Mouse (Mus musculus): ENCODE measurements around the gene Adamts7. TPM values are rescaled to one million over a fixed set of nuclear protein-coding genes. Genes with fewer than 3 reads are reported as not detected.
A peak's percentile ranks its signal among the peaks of the same experiment; 100 is the strongest.

Gene Adamts7
- 1 to 10 TPM; 4.6 to 6.9 TPM for total RNA-seq (2021)
- long read RNA-seq, experiment 1: 0 reads
- long read RNA-seq, experiment 2: 0 reads

DNA sequence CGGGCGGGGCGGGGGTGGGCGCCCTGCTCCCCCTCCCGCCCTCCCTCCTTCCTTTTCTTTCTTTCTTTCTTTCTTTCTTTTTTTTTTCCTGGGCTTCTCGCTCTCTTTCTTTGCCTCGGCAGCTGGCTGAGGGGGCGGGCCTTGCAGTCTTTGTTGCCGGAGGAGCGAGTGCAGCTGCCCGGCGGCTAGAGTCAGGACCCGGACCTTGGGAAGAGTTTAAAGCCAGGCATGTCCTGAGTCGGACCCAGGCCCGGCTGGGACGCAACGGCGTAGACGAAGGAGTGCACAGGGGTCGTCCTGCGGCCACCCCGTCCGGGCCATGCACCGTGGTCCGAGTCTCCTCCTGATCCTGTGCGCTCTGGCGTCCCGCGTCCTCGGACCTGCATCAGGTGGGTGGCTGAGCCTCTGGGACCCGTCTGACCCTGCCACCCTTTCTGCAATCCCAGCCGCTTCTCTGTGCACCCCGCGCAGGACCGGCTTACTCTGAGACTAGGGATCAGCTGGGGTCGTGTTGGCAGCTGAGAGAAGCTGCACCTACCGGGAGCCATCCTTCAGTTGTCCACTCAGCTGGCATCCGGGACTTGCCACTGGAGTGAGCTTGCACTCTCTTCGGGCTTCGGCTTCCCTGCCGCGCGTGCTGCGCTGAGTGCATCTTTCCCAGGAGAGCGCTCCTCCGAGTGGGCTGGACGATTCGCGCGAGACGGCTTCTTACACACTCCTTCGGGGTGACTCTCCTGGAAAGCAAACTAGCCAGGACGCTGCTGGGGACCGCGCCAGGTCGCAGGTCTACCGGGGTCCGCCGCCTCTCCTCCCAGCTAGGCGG is at the start of gene Adamts7:
Gene Adamts7 (plus strand): TSS at position 144 of the 823 bp plus-strand sequence.
- DNase-seq: peak; percentile 56 to 60

- DNase-seq: peak; percentile 22 to 40
Measured at GRCm38 (mm10) chr9:90113151-90113550, 49.7 kb upstream of the Adamts7 start.

DNA sequence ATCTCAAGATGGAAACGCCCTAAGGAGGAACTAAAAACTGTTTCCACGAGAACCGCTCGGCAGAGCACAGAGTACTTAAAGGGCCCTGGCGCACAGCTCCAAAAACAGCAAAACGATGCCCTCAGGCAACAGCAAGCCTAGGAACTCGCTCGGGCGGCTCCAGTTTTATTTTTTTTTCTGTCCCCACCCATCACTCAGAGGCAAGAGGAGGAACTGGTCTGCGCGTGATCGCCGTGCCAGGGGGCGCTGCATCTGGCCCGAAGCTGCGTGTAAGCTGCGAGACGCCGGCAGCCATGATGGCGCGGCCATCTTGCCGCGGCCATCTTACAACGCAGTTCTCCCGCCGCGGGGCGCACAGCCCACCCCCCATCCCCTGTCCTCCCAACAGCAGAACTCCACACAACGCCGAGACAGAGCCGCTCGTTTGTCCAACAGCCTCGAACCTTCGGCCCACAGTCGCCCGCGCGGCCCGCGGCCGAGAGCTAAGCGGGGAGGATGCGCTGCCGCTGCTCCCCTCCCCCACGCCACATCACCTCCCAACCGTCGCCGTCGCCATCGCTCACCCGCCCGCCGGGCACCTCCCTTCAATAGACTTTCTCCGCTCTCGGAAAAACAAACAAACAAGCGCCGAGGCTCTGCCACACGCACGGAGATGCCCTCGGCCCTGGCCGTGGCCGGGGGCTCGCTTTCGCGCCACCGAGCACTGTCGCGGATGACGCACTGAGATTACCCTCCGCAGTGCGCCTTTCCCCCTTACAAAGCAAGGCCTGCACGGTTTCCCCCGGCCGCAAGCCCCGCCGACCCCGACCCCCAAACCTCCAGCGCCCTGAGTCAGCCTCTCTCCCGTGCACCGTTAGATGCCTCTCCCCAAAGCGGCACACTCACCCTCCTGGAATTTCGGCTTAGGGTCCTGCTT is 49.0 kb upstream of the Adamts7 start:
- DNase-seq: peak; percentile 92 to 93

GRCm38 (mm10) chr9:90114567-90115307 is 48.1 kb upstream of the Adamts7 start, which contains the start of gene Morf4l1:
Gene Morf4l1, minus strand, starts transcription at chr9:90114774.
- DNase-seq: peak; percentile 98

DNA sequence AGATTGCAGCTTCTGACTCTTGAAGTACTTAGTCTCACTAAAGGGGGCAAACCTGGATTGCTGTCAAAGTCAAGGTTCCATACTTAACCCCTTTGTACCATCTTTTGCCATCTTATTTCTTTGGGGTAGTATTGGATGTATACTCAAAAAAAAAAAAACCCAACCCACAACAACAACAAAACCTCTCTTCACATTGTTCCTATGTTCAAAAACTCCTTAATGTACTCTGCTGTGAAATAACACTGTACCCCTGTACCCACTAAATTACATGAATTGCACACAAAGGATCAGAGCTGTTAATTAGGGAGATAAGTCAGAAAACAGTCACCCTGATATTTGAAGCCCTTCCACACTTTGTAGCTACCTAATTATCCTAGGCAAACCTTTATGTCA is 47.6 kb upstream of the Adamts7 start:
- no peak for DNase-seq

DNA sequence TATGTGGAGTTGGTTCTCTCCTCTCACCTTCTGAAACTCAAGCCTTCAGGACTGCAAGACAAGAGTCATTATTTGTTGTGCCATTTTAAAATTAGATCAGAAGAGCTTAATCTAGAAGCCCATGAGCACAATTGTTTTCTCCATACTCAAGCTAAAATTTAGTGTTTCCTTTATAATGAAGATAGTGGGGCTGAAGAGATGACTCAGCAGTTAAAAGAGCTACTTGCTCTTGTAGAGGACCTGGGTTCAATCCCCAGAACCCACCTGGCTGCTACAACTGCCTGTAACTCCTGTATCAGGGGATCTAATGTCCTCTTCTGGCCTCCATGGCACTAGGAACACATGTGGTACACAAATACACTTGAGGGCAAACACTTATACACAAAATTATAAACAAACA is 45.6 kb upstream of the Adamts7 start:
- DNase-seq: no peak

GRCm38 (mm10) chr9:90122246-90122740 is 40.6 kb upstream of the Adamts7 start:
- no peak for DNase-seq

GRCm38 (mm10) chr9:90124156-90124872 is 38.6 kb upstream of the Adamts7 start:
- no peak for DNase-seq

DNA sequence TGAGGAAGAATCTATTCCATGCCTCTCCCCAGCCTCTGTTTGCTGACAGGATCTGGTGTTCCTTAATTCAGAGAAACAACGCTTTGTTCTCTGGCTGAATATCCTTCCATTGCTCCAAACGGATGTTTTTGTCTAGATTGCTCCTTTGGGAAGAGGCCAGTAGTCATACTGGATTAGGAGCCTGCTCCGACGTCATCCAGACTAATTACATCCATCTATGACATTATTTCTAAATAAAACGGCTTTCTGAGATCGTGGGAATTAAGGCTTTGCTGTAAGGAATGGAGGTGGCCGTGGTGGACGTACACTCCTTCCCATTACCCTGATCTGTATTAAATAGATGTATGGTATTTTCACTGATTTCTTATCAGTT is 38.0 kb upstream of the Adamts7 start:
- no peak for DNase-seq

DNA sequence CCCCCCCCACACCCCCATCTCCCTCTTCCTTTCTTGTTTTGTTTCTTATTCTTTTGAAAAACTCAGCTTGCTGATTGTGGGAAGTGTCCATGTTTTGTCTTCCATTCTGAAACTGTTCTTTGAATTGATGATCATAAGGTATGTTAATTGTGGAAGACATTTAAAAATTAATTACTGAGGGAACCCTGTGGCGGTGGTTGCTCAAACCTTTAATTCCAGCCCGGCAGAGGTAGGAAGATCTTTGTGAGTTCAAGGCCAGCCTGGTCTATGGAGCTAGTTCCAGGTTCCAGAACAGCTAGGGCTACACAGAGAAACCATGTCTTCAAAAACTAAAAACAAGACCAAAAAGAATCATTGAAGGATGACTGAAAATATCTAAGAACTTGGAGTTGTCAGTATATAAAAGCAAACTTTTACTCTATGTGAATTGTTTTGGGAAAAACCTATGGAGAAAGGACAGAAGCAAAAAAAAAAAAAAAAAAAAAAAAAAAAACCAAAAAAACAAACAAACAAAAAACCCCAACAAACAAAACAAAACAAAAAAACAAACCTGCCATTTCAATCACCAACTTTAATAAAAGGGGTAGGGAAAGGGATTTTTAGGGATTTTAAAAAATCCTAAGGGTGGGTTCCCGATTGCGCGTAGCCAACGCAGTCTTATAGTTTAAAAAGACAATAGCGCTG is 37.3 kb upstream of the Adamts7 start:
- no peak for DNase-seq

GRCm38 (mm10) chr9:90126260-90127010 is 36.4 kb upstream of the Adamts7 start:
- DNase-seq: peak; percentile 81 to 83

GRCm38 (mm10) chr9:90127146-90127545 is 35.7 kb upstream of the Adamts7 start:
- no peak for DNase-seq

GRCm38 (mm10) chr9:90128636-90129201 is 34.1 kb upstream of the Adamts7 start:
- DNase-seq: no peak

GRCm38 (mm10) chr9:90133562-90134355 is 29.1 kb upstream of the Adamts7 start:
- DNase-seq: no peak

DNA sequence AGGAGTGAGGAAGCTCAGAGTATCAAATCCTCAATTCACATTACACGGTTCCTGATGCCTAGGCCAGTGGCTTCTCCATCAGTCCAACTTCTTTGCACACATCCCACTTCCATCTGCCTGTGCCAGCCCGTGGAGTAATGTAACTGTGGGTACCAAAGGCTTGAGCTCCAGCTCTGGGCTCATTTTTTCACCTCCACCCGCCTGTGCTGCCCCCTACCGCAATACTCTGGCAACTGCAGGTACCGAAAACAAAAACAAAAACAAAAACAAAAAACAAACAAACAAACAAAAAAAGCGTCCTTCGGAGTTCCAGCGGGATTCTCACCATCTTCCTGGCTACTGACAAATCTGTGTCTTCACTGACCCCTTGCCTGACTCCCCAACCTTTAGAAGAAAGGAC is 27.4 kb upstream of the Adamts7 start:
- DNase-seq: no peak

DNA sequence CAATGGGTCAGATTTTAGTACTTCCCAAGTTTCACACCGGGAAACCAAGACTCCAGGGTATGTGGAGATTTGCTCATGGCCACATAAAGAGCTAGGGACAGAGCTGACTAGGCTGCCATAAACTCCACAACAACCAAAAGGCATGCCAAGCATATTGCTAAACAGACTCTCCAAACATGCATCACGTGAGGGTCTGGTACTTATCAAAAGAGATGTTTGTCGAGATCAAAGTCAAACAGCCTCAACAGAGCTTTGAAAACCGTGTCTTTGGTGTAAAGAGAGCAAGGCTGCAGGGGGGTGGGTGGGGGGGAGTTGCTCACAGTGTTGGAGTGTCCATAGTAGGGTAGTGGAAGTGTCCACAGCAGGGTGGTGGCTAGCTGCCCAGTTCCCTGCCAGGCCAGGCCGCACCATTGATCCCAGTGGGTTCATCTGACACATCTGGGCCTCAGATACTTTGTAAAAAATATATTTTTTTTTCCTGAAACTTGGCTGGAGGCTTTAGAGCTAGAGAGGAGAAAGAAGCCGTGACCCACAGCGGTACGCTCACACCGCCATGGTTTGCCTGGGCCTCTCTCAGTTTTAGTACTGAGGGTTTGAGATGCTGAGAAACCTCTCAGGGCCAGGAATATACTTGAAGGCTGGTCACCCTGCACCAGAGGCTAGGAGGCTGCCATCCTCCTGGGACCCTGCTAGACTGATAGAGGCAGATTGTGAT is 26.7 kb upstream of the Adamts7 start:
- DNase-seq: peak in 1 of 2 experiments; percentile 25

- no peak for DNase-seq
Measured at GRCm38 (mm10) chr9:90136678-90136965, 26.2 kb upstream of the Adamts7 start.

DNA sequence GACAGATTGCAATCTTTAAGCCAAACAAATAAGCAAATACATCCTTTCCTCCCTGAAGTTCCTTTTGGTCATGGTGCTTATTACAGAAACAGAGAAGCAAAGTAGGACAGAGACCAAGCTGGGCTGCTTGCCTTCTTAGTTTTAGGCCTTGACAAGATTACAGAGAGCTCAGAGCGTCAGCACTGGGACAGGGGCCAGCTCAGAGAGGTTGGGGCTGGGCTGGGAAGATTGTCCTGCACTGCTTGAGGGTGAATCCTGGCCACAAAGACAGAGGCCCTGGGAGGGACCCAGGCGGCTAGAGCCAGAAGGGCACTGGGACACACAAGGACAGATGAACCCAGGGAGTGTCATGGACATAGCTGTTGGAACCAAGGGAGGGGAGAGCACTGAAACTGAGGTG is 17.1 kb upstream of the Adamts7 start:
- DNase-seq: peak; percentile 88 to 90
